Mouse (Mus musculus) intestine, postnatal 0 days (tissue): ENCODE measurements around the gene Proser3. TPM values are rescaled to one million over a fixed set of nuclear protein-coding genes. Genes with fewer than 3 reads are reported as not detected.

Source experiments
- ATAC-seq: fragments of 200-750 bp; cut with Nextera tagmentation; 2 replicates; pipeline ENCODE4 v1.8.0; 2017; ENCODE audit warnings: mild to moderate bottlenecking, moderate TSS enrichment, moderate library complexity
- H3K27ac ChIP-seq: fragments of 300-500 bp; sonication (generic); 2 replicates; pipeline ENCODE4 v1.5.1; 2014; ENCODE audit warnings: mild to moderate bottlenecking, low read depth, low read length, moderate library complexity
- H3K27me3 ChIP-seq: fragments of 300-500 bp; sonication (generic); replicated peaks from 2 replicates; pipeline ENCODE4 v1.6.1; 2014; ENCODE audit warnings: low read length, mixed read lengths; ENCODE audit not compliant: control insufficient read depth, insufficient read depth
- H3K36me3 ChIP-seq: fragments of 300-500 bp; sonication (generic); 2 replicates; pipeline ENCODE4 v1.6.1; 2014; ENCODE audit warnings: mild to moderate bottlenecking, moderate library complexity; ENCODE audit not compliant: control insufficient read depth, insufficient read depth
- H3K4me1 ChIP-seq: fragments of 300-500 bp; sonication (generic); replicated peaks from 2 replicates; pipeline ENCODE4 v1.6.1; 2014; ENCODE audit warnings: antibody characterized with exemption, low read length, mixed read lengths; ENCODE audit not compliant: control insufficient read depth, insufficient read depth
- H3K4me2 ChIP-seq: fragments of 300-500 bp; sonication (generic); replicated peaks from 2 replicates; pipeline ENCODE4 v1.6.1; 2014; ENCODE audit warnings: low read depth, mild to moderate bottlenecking, moderate library complexity
- H3K4me3 ChIP-seq: fragments of 300-500 bp; sonication (generic); 2 replicates; pipeline ENCODE4 v1.5.1; 2014; ENCODE audit warnings: low read depth, low read length
- H3K9ac ChIP-seq: fragments of 300-500 bp; sonication (generic); 2 replicates; pipeline ENCODE4 v1.6.1; 2014; ENCODE audit warnings: mild to moderate bottlenecking, low read depth, low read length
- H3K9me3 ChIP-seq: fragments of 300-500 bp; sonication (generic); 2 replicates; pipeline ENCODE4 v1.6.1; 2016; ENCODE audit warnings: mixed run types; ENCODE audit not compliant: control insufficient read depth
- CTCF ChIP-seq: sonication (generic); IDR thresholded peaks from 2 replicates; pipeline ENCODE4 v1.5.1; 2016; ENCODE audit warnings: low read depth, mild to moderate bottlenecking, control low read depth, antibody characterized with exemption, moderate library complexity
- WGBS: fragments of 180-500 bp; shearing (Covaris S2); extraction: QIAGEN DNeasy Blood & Tissue Kit; methylation state at CpG from one replicate; pipeline ENCODE4 v1.1.7; 2014; 5-methylcytosine and 5-hydroxymethylcytosine counted together
- polyA plus RNA-seq: library from polyadenylated mRNA; unstranded; fragments of >200 nt; fragmentation: Nextera tagmentation; extraction: Ambion mirVana; gene quantifications from 2 replicates; pipeline ENCODE4 v1.2.1, GENCODE M21; 2015

Gene Proser3
- polyA plus RNA-seq, 1 experiment from 2014 or later = 2.0 TPM

DNA sequence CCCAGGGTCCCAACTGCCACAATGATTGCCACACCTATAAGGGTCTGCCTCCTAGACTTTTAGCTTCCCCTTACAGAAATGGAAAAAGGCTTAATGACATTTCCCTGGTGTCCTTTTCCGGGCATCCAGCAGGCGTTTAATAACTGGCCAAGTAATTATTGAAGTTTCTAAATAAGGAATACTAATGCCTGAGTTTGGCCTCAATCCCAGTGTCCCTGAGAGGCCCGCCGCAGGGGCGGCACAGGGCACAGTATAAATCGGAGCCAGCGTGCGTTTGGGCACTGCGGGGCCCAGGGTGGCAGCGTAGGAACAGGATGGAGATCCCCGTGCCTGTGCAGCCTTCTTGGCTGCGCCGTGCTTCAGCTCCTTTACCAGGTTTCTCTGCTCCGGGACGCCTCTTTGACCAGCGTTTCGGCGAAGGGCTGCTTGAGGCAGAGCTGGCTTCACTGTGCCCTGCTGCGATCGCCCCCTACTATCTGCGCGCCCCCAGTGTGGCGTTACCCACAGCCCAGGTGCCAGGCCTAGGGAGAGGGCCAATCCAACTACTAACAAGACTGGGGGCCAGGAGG is 1.0 kb upstream of the Proser3 start:
- Histone ChIP-seq H3K4me2 (peak overlapping the region; percentile 86), H3K27me3 (no peaks in the 10 kb centered on the region), H3K4me3 (peak overlapping the region; percentile 70), H3K4me1 (peaks cover 3% of the 10 kb centered on the region; the same call in 1 of the 2 replicates), H3K9me3 (no peaks in the 10 kb centered on the region), H3K27ac (peak overlapping the region; percentile 51), H3K9ac (peak overlapping the region; percentile 47), H3K36me3 (peaks cover 31% of the 10 kb centered on the region)
- ATAC-seq = no peak
- TF ChIP-seq CTCF = no peak
- 1% methylated on average over 23 of the region's 23 CpGs for WGBS

DNA sequence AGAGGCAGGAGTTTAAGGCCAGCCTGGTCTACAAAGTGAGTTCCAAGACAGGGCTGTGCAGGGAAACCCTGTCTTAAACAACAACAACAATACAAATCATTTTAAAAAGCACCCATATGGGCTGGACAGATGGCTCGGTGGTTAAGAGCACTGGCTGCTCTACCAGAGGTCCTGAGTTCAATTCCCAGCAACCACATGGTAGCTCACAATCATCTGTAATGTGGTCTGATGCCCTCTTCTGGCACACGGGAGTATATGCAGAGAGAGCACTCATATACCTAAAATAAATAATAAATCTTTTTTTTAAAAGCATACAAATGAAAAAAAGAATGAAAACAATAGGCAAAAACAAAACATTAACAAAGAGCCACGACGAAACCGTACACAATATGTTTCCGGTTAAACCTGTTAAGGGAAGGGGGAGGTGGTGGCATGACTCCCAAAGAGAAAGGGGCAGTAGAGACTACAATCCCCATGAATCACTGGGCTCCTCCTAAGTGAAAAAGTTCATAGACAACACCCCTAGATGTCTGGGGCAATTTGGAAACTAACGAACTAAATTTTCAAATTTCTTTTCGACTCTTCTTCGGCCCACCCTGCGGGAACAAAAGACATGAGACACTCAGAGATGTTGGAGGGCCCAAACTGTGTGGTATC is 526 bp downstream of the Proser3 start:
- peak overlapping the region; percentile 86 for H3K4me2 ChIP-seq
- 3% methylated on average over 10 of the region's 10 CpGs for WGBS
- TF ChIP-seq CTCF = peak; percentile 67
- peaks cover 24% of the 10 kb centered on the region for H3K36me3 ChIP-seq
- H3K4me1 ChIP-seq = peaks cover 3% of the 10 kb centered on the region; the same call in 1 of the 2 replicates
- peak overlapping the region; percentile 59 for H3K9ac ChIP-seq
- ATAC-seq = peak; percentile 66
- no peaks in the 10 kb centered on the region for H3K27me3 ChIP-seq
- H3K9me3 ChIP-seq = no peaks in the 10 kb centered on the region
- H3K27ac ChIP-seq = peak overlapping the region; percentile 89
- peak overlapping the region; percentile 70 for H3K4me3 ChIP-seq

DNA sequence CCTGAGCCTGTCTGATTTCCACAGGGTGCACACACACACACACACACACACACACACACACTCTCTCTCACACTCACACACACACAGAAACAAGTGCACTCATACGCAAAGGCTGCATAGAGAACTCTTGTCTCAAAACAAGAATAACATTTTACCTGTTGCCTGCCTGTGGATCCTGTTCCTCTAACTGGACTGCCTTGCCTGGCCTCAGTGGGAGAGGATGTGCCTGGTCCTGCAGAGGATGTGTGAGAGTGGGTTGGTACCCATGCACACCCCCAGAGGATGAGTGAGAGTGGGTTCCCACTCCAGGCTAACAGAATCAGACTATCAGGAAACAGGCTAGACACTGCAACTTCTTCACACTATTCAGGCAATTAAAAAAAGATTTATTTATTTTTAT is 1.5 kb downstream of the Proser3 start:
- Histone ChIP-seq H3K36me3 (peaks cover 14% of the 10 kb centered on the region), H3K27me3 (no peaks in the 10 kb centered on the region), H3K4me2 (no peak overlapping the region), H3K9ac (no peak overlapping the region), H3K27ac (no peak overlapping the region), H3K4me3 (no peak overlapping the region), H3K4me1 (peaks cover 3% of the 10 kb centered on the region; the same call in 1 of the 2 replicates), H3K9me3 (no peaks in the 10 kb centered on the region)
- ATAC-seq = no peak
- WGBS = 100% methylated on average over 1 of the region's 1 CpGs
- TF ChIP-seq CTCF = no peak

DNA sequence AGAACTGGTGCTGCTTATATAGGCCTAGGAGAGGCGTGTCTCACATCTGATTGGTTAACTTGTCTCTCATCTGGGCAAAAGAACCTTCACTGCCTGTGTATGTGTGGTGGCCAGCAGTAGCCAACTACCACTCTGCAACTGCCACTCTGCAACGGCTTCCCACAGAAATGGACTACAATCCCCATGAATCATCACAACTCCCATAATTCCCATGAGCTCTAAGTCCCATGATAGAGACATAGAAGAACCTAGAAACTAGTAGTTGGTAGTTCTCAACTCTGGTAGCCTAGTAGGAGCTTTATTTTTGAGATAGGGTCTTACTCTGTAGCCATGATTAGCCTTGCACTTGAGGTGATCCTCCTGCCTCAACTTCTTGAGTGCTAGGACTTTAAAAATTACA is 2.2 kb downstream of the Proser3 start:
- H3K27me3 ChIP-seq = no peaks in the 10 kb centered on the region
- H3K27ac ChIP-seq = no peak overlapping the region
- peaks cover 8% of the 10 kb centered on the region for H3K36me3 ChIP-seq
- H3K4me2 ChIP-seq = no peak overlapping the region
- no peaks in the 10 kb centered on the region for H3K9me3 ChIP-seq
- no peak overlapping the region for H3K4me3 ChIP-seq
- WGBS = 82% methylated on average over 2 of the region's 2 CpGs
- H3K4me1 ChIP-seq = peaks cover 3% of the 10 kb centered on the region; the same call in 1 of the 2 replicates
- H3K9ac ChIP-seq = no peak overlapping the region
- no peak for ATAC-seq
- TF ChIP-seq CTCF = no peak

DNA sequence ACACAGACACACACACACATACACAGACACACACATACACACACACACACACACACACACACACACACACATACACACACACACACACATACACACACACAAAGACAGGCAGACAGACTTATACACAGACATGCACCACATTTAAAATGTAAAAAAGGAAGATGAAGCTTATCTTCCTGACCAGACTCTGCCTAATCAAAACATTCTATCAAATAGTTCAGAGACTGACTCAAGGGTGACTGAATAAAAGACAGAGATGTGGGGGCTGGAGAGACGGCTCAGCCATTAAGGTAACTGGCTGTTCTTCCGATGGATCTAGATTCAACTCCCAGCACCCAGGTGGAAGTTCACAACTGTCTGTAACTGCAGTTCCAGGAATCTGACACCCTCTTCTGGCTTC is 7.8 kb downstream of the Proser3 start:
- no peak overlapping the region for H3K9ac ChIP-seq
- H3K36me3 ChIP-seq = peaks cover 19% of the 10 kb centered on the region; the same call in 1 of the 2 replicates
- H3K4me3 ChIP-seq = no peak overlapping the region
- TF ChIP-seq CTCF = no peak
- no peaks in the 10 kb centered on the region for H3K9me3 ChIP-seq
- no peaks in the 10 kb centered on the region for H3K27me3 ChIP-seq
- 91% methylated on average over 2 of the region's 2 CpGs for WGBS
- H3K4me2 ChIP-seq = no peak overlapping the region
- ATAC-seq = no peak
- no peaks in the 10 kb centered on the region for H3K4me1 ChIP-seq
- no peak overlapping the region for H3K27ac ChIP-seq

DNA sequence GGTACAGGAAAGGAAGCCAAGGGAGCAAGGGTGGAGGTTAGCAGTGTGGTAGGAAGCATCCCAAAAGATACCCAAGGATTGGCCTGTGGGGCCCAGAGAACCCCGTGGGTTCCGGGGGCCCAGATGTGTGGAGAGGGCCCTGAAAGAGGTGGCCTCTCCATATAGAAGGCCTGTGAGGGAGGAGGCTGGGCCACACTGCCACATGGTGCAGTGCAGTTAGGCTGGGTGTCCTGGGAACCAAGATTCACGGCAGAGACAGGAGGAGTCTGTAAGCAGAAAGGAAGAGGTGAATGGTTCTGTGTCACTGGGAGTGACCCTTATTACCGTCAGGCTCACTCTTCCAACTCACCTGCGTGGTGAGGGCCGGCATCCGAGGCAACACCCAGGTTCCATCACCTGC is 11.5 kb downstream of the Proser3 start:
- Histone ChIP-seq H3K9ac (no peak overlapping the region), H3K36me3 (peaks cover 19% of the 10 kb centered on the region; the same call in 1 of the 2 replicates), H3K27ac (no peak overlapping the region), H3K4me3 (no peak overlapping the region), H3K27me3 (no peaks in the 10 kb centered on the region), H3K4me2 (no peak overlapping the region), H3K4me1 (no peaks in the 10 kb centered on the region), H3K9me3 (no peaks in the 10 kb centered on the region)
- TF ChIP-seq CTCF = no peak
- ATAC-seq = no peak
- 91% methylated on average over 7 of the region's 7 CpGs for WGBS
